Mouse (Mus musculus) MEL (cell line): ENCODE measurements around the gene Acad11. TPM values are rescaled to one million over a fixed set of nuclear protein-coding genes. Genes with fewer than 3 reads are reported as not detected.

ENCODE experiments used
- DNase-seq: peaks from one replicate; pipeline ENCODE4 v3.0.0; 2011; ENCODE audit warnings: low read depth, low spot score
- H3K27ac ChIP-seq: 2 replicates; pipeline ENCODE4 v1.5.1; 2012; ENCODE audit warnings: low read depth, mild to moderate bottlenecking, control low read depth, low read length, moderate library complexity; ENCODE audit not compliant: control insufficient read depth
- H3K27me3 ChIP-seq, 2 experiments: fragments of 150-350 bp in 1 of 2; sonication (generic) in 1 of 2; 2 replicates each; pipeline ENCODE4 v1.6.1; 2012; ENCODE audit warnings: low read length in 2 of 2, mild to moderate bottlenecking in 2 of 2, improper control_type of control experiment in 1 of 2, moderate library complexity in 1 of 2; ENCODE audit not compliant: insufficient read depth in 2 of 2, control insufficient read depth in 1 of 2
- H3K36me3 ChIP-seq, 2 experiments: 2 replicates each; pipeline ENCODE4 v1.6.1; 2012 to 2014; ENCODE audit warnings: low read length in 2 of 2, improper control_type of control experiment in 1 of 2, inconsistent platforms in 1 of 2, mild to moderate bottlenecking in 1 of 2; ENCODE audit not compliant: insufficient read depth in 2 of 2, control insufficient read depth in 1 of 2
- H3K4me1 ChIP-seq, 2 experiments: fragments of 150-350 bp in 1 of 2; sonication (generic) in 1 of 2; 2 replicates each; pipeline ENCODE4 v1.6.1; 2012; ENCODE audit warnings: low read length in 2 of 2, improper control_type of control experiment in 1 of 2, mild to moderate bottlenecking in 1 of 2; ENCODE audit not compliant: insufficient read depth in 2 of 2, control insufficient read depth in 1 of 2
- H3K4me3 ChIP-seq, 2 experiments: fragments of 150-350 bp in 1 of 2; sonication (generic) in 1 of 2; 2 replicates each; pipeline ENCODE4 v1.5.1; 2012; ENCODE audit warnings: low read depth in 2 of 2, low read length in 2 of 2, mild to moderate bottlenecking in 2 of 2, moderate library complexity in 2 of 2, control low read depth in 1 of 2, improper control_type of control experiment in 1 of 2; ENCODE audit not compliant: control insufficient read depth in 1 of 2, insufficient read depth in 1 of 2
- H3K79me2 ChIP-seq: 2 replicates; pipeline ENCODE4 v1.6.1; 2012; ENCODE audit warnings: mild to moderate bottlenecking, low read length, moderate library complexity; ENCODE audit not compliant: control insufficient read depth, poor library complexity, insufficient read depth
- H3K9ac ChIP-seq: 2 replicates; pipeline ENCODE4 v1.6.1; 2012; ENCODE audit warnings: low read depth, mild to moderate bottlenecking, control low read depth, low read length, moderate library complexity; ENCODE audit not compliant: control insufficient read depth, poor library complexity, severe bottlenecking
- H3K9me3 ChIP-seq: fragments of 150-350 bp; sonication (generic); replicated peaks from 2 replicates; pipeline ENCODE4 v1.6.1; 2012; ENCODE audit warnings: mild to moderate bottlenecking, low read length, improper control_type of control experiment, moderate library complexity; ENCODE audit not compliant: insufficient read depth
- BHLHE40 ChIP-seq: IDR thresholded peaks from 2 replicates; pipeline ENCODE4 v1.6.1; 2012; ENCODE audit warnings: low read depth, mild to moderate bottlenecking, inconsistent platforms, low read length, improper control_type of control experiment, borderline replicate concordance
- CHD1 ChIP-seq: IDR thresholded peaks from 2 replicates; pipeline ENCODE4 v1.6.1; 2012; ENCODE audit warnings: low read depth, mild to moderate bottlenecking, inconsistent platforms, low read length, improper control_type of control experiment
- JUND ChIP-seq: IDR thresholded peaks from 2 replicates; pipeline ENCODE4 v1.6.1; 2011; ENCODE audit warnings: low read depth, mild to moderate bottlenecking, improper control_type of control experiment, low read length
- MAFK ChIP-seq: IDR thresholded peaks from 2 replicates; pipeline ENCODE4 v1.6.1; 2011; ENCODE audit warnings: low read depth, mild to moderate bottlenecking, low read length, improper control_type of control experiment, borderline replicate concordance
- MAX ChIP-seq: IDR thresholded peaks from 2 replicates; pipeline ENCODE4 v1.6.1; 2011; ENCODE audit warnings: low read length, improper control_type of control experiment
- TCF12 ChIP-seq: IDR thresholded peaks from 2 replicates; pipeline ENCODE4 v1.6.1; 2014; ENCODE audit warnings: low read depth, mild to moderate bottlenecking, inconsistent platforms, low read length, improper control_type of control experiment, moderate library complexity
- USF2 ChIP-seq, 2 experiments: IDR thresholded peaks; 2 replicates each; pipeline ENCODE4 v1.6.1; 2011 to 2012; ENCODE audit warnings: improper control_type of control experiment in 2 of 2, low read length in 2 of 2, borderline replicate concordance in 1 of 2, inconsistent platforms in 1 of 2, low read depth in 1 of 2, mild to moderate bottlenecking in 1 of 2; ENCODE audit not compliant: insufficient read depth in 1 of 2
- ZKSCAN1 ChIP-seq: IDR thresholded peaks from 2 replicates; pipeline ENCODE4 v1.6.1; 2012; ENCODE audit warnings: low read depth, mild to moderate bottlenecking, inconsistent platforms, low read length, improper control_type of control experiment, moderate library complexity
- polyA plus RNA-seq, 2 experiments: library from polyadenylated mRNA; stranded (reverse) in 1 of 2; unstranded in 1 of 2; fragments of >175 nt in 1 of 2; fragments of >200 nt in 1 of 2; gene quantifications; 2 replicates each; pipeline versions ENCODE4 v1.2.1 to v1.2.4; 2012; ENCODE audit warnings: low replicate concordance in 2 of 2, low read depth in 1 of 2; ENCODE audit not compliant: insufficient read length in 2 of 2, insufficient read depth in 1 of 2, missing spikeins in 1 of 2
- total RNA-seq: library from RNA; depleted of rRNA; stranded (reverse); fragments of 300-350 nt; gene quantifications from 2 replicates; pipeline ENCODE4 v1.2.3, GENCODE M21; 2012

Gene Acad11
- total and polyA plus RNA-seq, 3 experiments = 14.2 to 16.0 TPM; not detected in 1

DNA sequence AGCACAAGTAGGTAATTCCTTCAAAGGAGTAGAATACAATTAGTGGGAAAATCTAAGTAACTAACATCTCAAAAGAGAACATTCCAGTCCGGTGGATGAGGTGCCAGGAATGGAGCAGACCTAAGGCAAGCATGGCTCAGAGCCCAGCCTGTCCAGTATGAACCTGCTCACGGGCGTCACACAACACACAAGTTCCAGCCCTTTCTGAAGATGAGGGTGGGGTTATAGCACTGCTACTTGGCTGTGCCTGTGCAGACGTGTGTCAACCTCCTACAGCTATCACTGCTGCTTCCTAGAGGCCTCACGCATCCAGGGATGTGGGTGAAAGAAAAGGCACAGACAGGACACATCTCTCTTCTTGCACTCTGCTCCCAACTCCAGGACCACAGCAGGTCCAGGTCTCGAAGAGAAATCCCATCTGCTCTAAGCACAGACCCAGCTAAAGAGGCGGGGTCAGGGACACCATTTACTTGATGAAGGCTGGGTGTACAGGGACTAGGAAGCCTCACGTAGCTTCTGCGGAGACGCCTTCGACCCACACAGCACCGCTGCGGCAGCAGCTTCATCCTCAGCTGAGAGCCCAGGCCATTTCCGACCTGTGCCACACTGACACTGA lies 92.0 kb downstream of the Acad11 start:
- Histone ChIP-seq H3K27me3 (no peaks in the 10 kb centered on the region), H3K27ac (no peak overlapping the region), H3K4me3 (no peak overlapping the region), H3K9ac (no peak overlapping the region)
- no peak for DNase-seq
- TF ChIP-seq MAX = no peak
- TF ChIP-seq, all 39 proteins: peak for 0
- peaks cover 0 to 3% of the 10 kb centered on the region in 2 experiments; a peak in 2 of 4 replicates for H3K36me3 ChIP-seq
- H3K79me2 ChIP-seq = no peaks in the 10 kb centered on the region
- H3K4me1 ChIP-seq = no peaks in the 10 kb centered on the region
- H3K9me3 ChIP-seq = no peaks in the 10 kb centered on the region

DNA sequence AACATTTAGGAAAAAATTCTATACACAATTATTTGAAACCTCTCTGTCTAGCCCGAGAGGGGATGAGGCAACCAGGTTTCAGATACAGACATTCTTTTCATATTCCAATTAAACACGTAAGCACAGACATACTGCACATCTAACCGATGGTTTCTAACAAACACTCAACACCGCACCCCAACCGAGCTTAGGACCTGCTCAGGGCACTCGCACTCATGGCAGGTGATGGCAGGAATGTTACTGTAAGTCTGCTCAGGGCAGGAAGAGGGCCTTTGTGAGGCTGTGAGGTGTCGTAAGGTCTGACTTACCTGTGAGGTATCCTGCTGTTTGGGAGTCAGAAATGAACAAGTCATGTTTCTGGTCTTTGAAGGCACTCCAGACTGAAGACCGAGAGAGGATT lies 93.3 kb downstream of the Acad11 start:
- H3K79me2 ChIP-seq = no peaks in the 10 kb centered on the region
- no peaks in the 10 kb centered on the region for H3K4me1 ChIP-seq
- no peak overlapping the region for H3K9ac ChIP-seq
- H3K4me3 ChIP-seq = no peak overlapping the region
- H3K27ac ChIP-seq = no peak overlapping the region
- no peaks in the 10 kb centered on the region for H3K9me3 ChIP-seq
- DNase-seq = no peak
- no peak for TF ChIP-seq MAFK
- H3K36me3 ChIP-seq = peaks cover 0 to 5% of the 10 kb centered on the region in 2 experiments; a peak in 2 of 4 replicates
- H3K27me3 ChIP-seq = no peaks in the 10 kb centered on the region

DNA sequence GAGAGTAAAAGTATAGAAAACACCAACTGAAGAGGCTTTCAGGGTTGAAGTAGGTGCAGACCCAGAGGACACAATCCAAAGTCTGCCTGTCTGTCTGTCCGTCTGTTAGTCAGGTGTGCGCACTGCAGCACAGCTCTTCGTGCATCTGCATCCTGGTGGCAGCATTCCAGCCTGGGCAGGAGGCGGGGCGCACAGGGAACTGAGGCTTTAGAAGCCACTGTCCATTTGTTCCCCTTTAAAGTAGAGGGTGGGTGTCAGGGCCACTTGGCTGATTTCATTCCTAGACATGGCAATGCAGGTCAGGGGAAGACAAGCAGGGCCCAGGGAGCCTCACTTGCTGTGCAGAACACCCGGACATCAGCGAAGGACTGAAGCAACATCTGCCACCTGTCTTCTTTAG lies 94.1 kb downstream of the Acad11 start:
- no peaks in the 10 kb centered on the region for H3K9me3 ChIP-seq
- no peak for DNase-seq
- H3K9ac ChIP-seq = no peak overlapping the region
- no peak overlapping the region for H3K27ac ChIP-seq
- TF ChIP-seq TCF12 (no peak), CHD1 (no peak), JUND (no peak), ZKSCAN1 (no peak), BHLHE40 (no peak), USF2 (IDR thresholded peaks at IDR 0.05; ENCODE audit: borderline replicate concordance in 1 of 2, insufficient read depth in 1 of 2, low read depth in 1 of 2, low read length in 2 of 2) (no peak)
- no peaks in the 10 kb centered on the region for H3K27me3 ChIP-seq
- H3K79me2 ChIP-seq = no peaks in the 10 kb centered on the region
- H3K36me3 ChIP-seq = peaks cover 0 to 6% of the 10 kb centered on the region in 2 experiments; a peak in 2 of 4 replicates
- H3K4me1 ChIP-seq = no peaks in the 10 kb centered on the region
- H3K4me3 ChIP-seq = no peak overlapping the region
